8 mouse cellular contexts compared by ENCODE assay signal in genomic region chr9:21152715-21153114, GRCm38 (mm10). TPM values are rescaled to one million over a fixed set of nuclear protein-coding genes. Genes with fewer than 3 reads are reported as not detected.
DNase-seq lines count a peak whose midpoint lies in the region; ATAC-seq lines count a peak whose summit lies in the region.

No protein-coding gene starts in this region.

- peak overlapping the region; percentile 72; the same call in 1 of the 2 replicates for H3K27ac ChIP-seq in embryonic facial prominence, embryonic 14.5 days (replicated peaks; ENCODE audit: low read depth, low read length)
- no peak overlapping the region for H3K27ac ChIP-seq in hindbrain, embryonic 13.5 days

- H3K4me3 ChIP-seq in embryonic facial prominence, embryonic 14.5 days (ENCODE audit: low read depth, low read length): peak overlapping the region; percentile 38
- H3K4me3 ChIP-seq in hindbrain, embryonic 13.5 days: peak overlapping the region; percentile 25; the same call in 1 of the 2 replicates

- peak; percentile 38 for DNase-seq in ovary, postnatal 36 days (ENCODE audit: low spot score)
- DNase-seq in ovary, postnatal 10 days (ENCODE audit: low spot score): no peak
- peak; percentile 81 for DNase-seq in embryonic facial prominence, embryonic 14.5 days (ENCODE audit: low spot score)
- DNase-seq in layer of hippocampus, postnatal 36 days: peak; percentile 60 to 65
- peak; percentile 50 for DNase-seq in lung, postnatal 25 days (ENCODE audit: low spot score)
- DNase-seq in right cerebral cortex, adult 2 months (ENCODE audit: low spot score in 2 of 2): peak; percentile 80

- no peaks in the 10 kb centered on the region for H3K9me3 ChIP-seq in embryonic facial prominence, embryonic 14.5 days (ENCODE audit: control insufficient read depth, low read length)
- no peaks in the 10 kb centered on the region for H3K9me3 ChIP-seq in hindbrain, embryonic 13.5 days

- peak overlapping the region; percentile 74 for H3K4me2 ChIP-seq in embryonic facial prominence, embryonic 14.5 days (ENCODE audit: low read depth, low read length)
- peak overlapping the region; percentile 50 for H3K4me2 ChIP-seq in hindbrain, embryonic 13.5 days

- peak overlapping the region; percentile 59 for H3K9ac ChIP-seq in embryonic facial prominence, embryonic 14.5 days (ENCODE audit: low read depth, low read length)
- no peak overlapping the region for H3K9ac ChIP-seq in hindbrain, embryonic 13.5 days

- H3K27me3 ChIP-seq in embryonic facial prominence, embryonic 14.5 days (replicated peaks; ENCODE audit: control insufficient read depth, insufficient read depth, low read length): no peaks in the 10 kb centered on the region
- H3K27me3 ChIP-seq in hindbrain, embryonic 13.5 days: peaks cover 19% of the 10 kb centered on the region

- ATAC-seq in embryonic facial prominence, embryonic 14.5 days (ENCODE audit: low read depth): 0 out of 2 replicates have a peak, but pooled peaks have one; percentile 7
- ATAC-seq in hindbrain, embryonic 13.5 days (ENCODE audit: low FRiP score): no peak
- ATAC-seq in monocyte, adult 5-6 weeks (replicated peaks; ENCODE audit: insufficient number of reproducible peaks, low FRiP score, low TSS enrichment, poor library complexity, severe bottlenecking): no peak

- no peaks in the 10 kb centered on the region for H3K36me3 ChIP-seq in embryonic facial prominence, embryonic 14.5 days (ENCODE audit: control insufficient read depth, insufficient read depth, low read length)
- no peaks in the 10 kb centered on the region for H3K36me3 ChIP-seq in hindbrain, embryonic 13.5 days

- 1% methylated on average over 11 of the region's 11 CpGs for WGBS in embryonic facial prominence, embryonic 14.5 days
- 6% methylated on average over 11 of the region's 11 CpGs for WGBS in hindbrain, embryonic 13.5 days

- peaks cover 28% of the 10 kb centered on the region for H3K4me1 ChIP-seq in embryonic facial prominence, embryonic 14.5 days (ENCODE audit: control insufficient read depth, insufficient read depth, low read length)
- peaks cover 29% of the 10 kb centered on the region for H3K4me1 ChIP-seq in hindbrain, embryonic 13.5 days (replicated peaks)

RNA-seq across cellular contexts. Expression of gene Cdc37, which starts 2.9 kb away (rescaled TPM):
- 259 and 298 TPM in 2 replicates for polyA plus RNA-seq in embryonic facial prominence, embryonic 14.5 days (2014; fragmentation: Nextera tagmentation; extraction: Ambion mirVana)
- polyA plus RNA-seq in hindbrain, embryonic 13.5 days (2015; fragmentation: Nextera tagmentation; extraction: Ambion mirVana): 221 and 223 TPM in 2 replicates
- total RNA-seq in layer of hippocampus, postnatal 36 days (2021): 100 to 1,000 TPM; 142 to 150 TPM
- 174 to 287 TPM (median 193 TPM) in 3 replicates for total RNA-seq in monocyte, adult 5-6 weeks (2017)

RNA-seq across cellular contexts. Expression of gene Pde4a, which starts 12.8 kb away (rescaled TPM):
- polyA plus RNA-seq in embryonic facial prominence, embryonic 14.5 days (2014; fragmentation: Nextera tagmentation; extraction: Ambion mirVana): 6.2 and 6.9 TPM in 2 replicates
- polyA plus RNA-seq in hindbrain, embryonic 13.5 days (2015; fragmentation: Nextera tagmentation; extraction: Ambion mirVana): 17.6 and 18.8 TPM in 2 replicates
- 10 to 100 TPM; 84.2 to 86.8 TPM for total RNA-seq in layer of hippocampus, postnatal 36 days (2021)
- 2.1 to 5.6 TPM (median 2.5 TPM) in 3 replicates for total RNA-seq in monocyte, adult 5-6 weeks (2017)

RNA-seq across cellular contexts. Expression of gene Tyk2, which starts 21.7 kb away (rescaled TPM):
- polyA plus RNA-seq in embryonic facial prominence, embryonic 14.5 days (2014; fragmentation: Nextera tagmentation; extraction: Ambion mirVana): 9.8 and 11.6 TPM in 2 replicates
- 12.4 and 12.8 TPM in 2 replicates for polyA plus RNA-seq in hindbrain, embryonic 13.5 days (2015; fragmentation: Nextera tagmentation; extraction: Ambion mirVana)
- 10 to 100 TPM; 14.6 to 18.0 TPM for total RNA-seq in layer of hippocampus, postnatal 36 days (2021)
- 38.4 to 87.0 TPM (median 42.5 TPM) in 3 replicates for total RNA-seq in monocyte, adult 5-6 weeks (2017)

Comparison
In these comparisons a context has a peak if more than half of its experiments do, and no peak if none do; other contexts are left out.
1. RNA of gene Pde4a, which starts 12.8 kb away (total RNA-seq): 84.2 to 86.8 TPM in layer of hippocampus, postnatal 36 days; 2.1 to 5.6 TPM in monocyte, adult 5-6 weeks; every median in the first group is over 10 times any median in the second.